Mouse (Mus musculus) CH12.LX (cell line): Measurements from ENCODE around the gene Ube2n. TPM values are rescaled to one million over a fixed set of nuclear protein-coding genes. Genes with fewer than 3 reads are reported as not detected.

Experiments used
- DNase-seq: peaks from one replicate; pipeline ENCODE4 v3.0.0-alpha.2; 2013; ENCODE audit errors: extremely low read depth
- H3K27ac ChIP-seq: 2 replicates; pipeline ENCODE4 v1.5.1; 2012; ENCODE audit warnings: low read depth, mild to moderate bottlenecking, control low read depth, moderate library complexity; ENCODE audit not compliant: insufficient read depth
- H3K27me3 ChIP-seq: replicated peaks from 2 replicates; pipeline ENCODE3; 2012; ENCODE audit warnings: inconsistent platforms
- H3K36me3 ChIP-seq, 2 experiments: replicated peaks in 1 of 2; 2 replicates each; pipeline versions ENCODE3 to v1.6.1; 2012; ENCODE audit warnings: inconsistent platforms in 1 of 2, low read length in 1 of 2, mild to moderate bottlenecking in 1 of 2, mixed read lengths in 1 of 2, moderate library complexity in 1 of 2; ENCODE audit not compliant: control insufficient read depth in 1 of 2, insufficient read depth in 1 of 2
- H3K4me1 ChIP-seq, 2 experiments: 2 replicates each; pipeline ENCODE4 v1.6.1; 2012; ENCODE audit warnings: inconsistent platforms in 1 of 2, moderate library complexity in 1 of 2; ENCODE audit not compliant: insufficient read depth in 2 of 2, control insufficient read depth in 1 of 2
- H3K4me2 ChIP-seq: 2 replicates; pipeline ENCODE4 v1.6.1; 2012; ENCODE audit warnings: low read depth, mild to moderate bottlenecking, control low read depth; ENCODE audit not compliant: poor library complexity, insufficient read depth, severe bottlenecking
- H3K4me3 ChIP-seq, 3 experiments: fragments of 150-350 bp in 1 of 3; sonication (generic) in 1 of 3; replicated peaks in 1 of 3; 2 replicates each; pipeline versions ENCODE3 to v1.5.1; 2011 to 2012; ENCODE audit warnings: low read depth in 2 of 3, low read length in 2 of 3, mild to moderate bottlenecking in 2 of 3, moderate library complexity in 2 of 3, control low read depth in 1 of 3, improper control_type of control experiment in 1 of 3, inconsistent platforms in 1 of 3, mixed read lengths in 1 of 3; ENCODE audit not compliant: poor library complexity in 1 of 3
- H3K79me2 ChIP-seq: replicated peaks from 2 replicates; pipeline ENCODE4 v1.6.1; 2012; ENCODE audit warnings: mild to moderate bottlenecking, moderate library complexity; ENCODE audit not compliant: control insufficient read depth, poor library complexity, insufficient read depth, severe bottlenecking; ENCODE audit errors: extremely low read depth
- H3K9ac ChIP-seq: 2 replicates; pipeline ENCODE4 v1.6.1; 2012; ENCODE audit warnings: low read depth, mild to moderate bottlenecking, control low read depth, moderate library complexity; ENCODE audit not compliant: insufficient read depth
- H3K9me3 ChIP-seq: replicated peaks from 2 replicates; pipeline ENCODE3; 2012; ENCODE audit warnings: low read length, inconsistent platforms, mixed read lengths
- E2F4 ChIP-seq: IDR thresholded peaks from 2 replicates; pipeline ENCODE4 v1.6.1; 2011; ENCODE audit warnings: low read depth, low read length, improper control_type of control experiment; ENCODE audit not compliant: insufficient replicate concordance
- ELF1 ChIP-seq: IDR thresholded peaks from 2 replicates; pipeline ENCODE4 v1.6.1; 2014; ENCODE audit warnings: low read depth, mild to moderate bottlenecking, inconsistent platforms, low read length, improper control_type of control experiment
- JUN ChIP-seq: IDR thresholded peaks from 2 replicates; pipeline ENCODE4 v1.6.1; 2011; ENCODE audit warnings: low read depth, mild to moderate bottlenecking, low read length, improper control_type of control experiment, moderate library complexity; ENCODE audit not compliant: insufficient read depth
- PAX5 ChIP-seq: IDR thresholded peaks from 2 replicates; pipeline ENCODE4 v1.6.1; 2012; ENCODE audit warnings: low read length, inconsistent platforms, mixed read lengths
- POLR2A ChIP-seq: IDR thresholded peaks from 2 replicates; pipeline ENCODE4 v1.6.1; 2011; ENCODE audit warnings: low read depth, mild to moderate bottlenecking, improper control_type of control experiment, low read length
- POLR2AphosphoS2 ChIP-seq: IDR thresholded peaks from 2 replicates; pipeline ENCODE4 v1.6.1; 2011; ENCODE audit warnings: low read depth, low read length, improper control_type of control experiment
- SIN3A ChIP-seq: IDR thresholded peaks from 2 replicates; pipeline ENCODE4 v1.6.1; 2012; ENCODE audit warnings: low read length, improper control_type of control experiment, inconsistent platforms
- dilution Hi-C: fragments of 300-500 bp; cut with MboI; formaldehyde crosslinking; loops from 2 replicates; pipeline ENCODE4 v1.14.3; 2020; ENCODE audit warnings: low sequenced_read_pairs; ENCODE audit not compliant: extremely low pct_unique_long_range_greater_than_20kb, extremely low pct_ligation_motif_present
- in situ Hi-C: fragments of 300-500 bp; cut with MboI; formaldehyde crosslinking; loops from 3 replicates; pipeline ENCODE4 v1.14.3; 2019; ENCODE audit warnings: low sequenced_read_pairs, low pct_ligation_motif_present, low pct_unique_long_range_greater_than_20kb, mixed read lengths
- polyA plus RNA-seq: library from polyadenylated mRNA; unstranded; fragments of >175 nt; gene quantifications from 2 replicates; pipeline ENCODE4 v1.2.1, GENCODE M21; 2012; ENCODE audit warnings: low read depth; ENCODE audit not compliant: insufficient read length
- total RNA-seq, 2 experiments: library from RNA; depleted of rRNA; stranded (reverse); fragments of 300-350 nt in 1 of 2; fragments of >200 nt in 1 of 2; gene quantifications; 2 replicates each; pipeline ENCODE4 v1.2.3; 2012 to 2014

The Ube2n gene
- total and polyA plus RNA-seq, 3 experiments = 71.9 to 265 (median 237) TPM

GRCm38 (mm10) chr10:95544651-95545050 is 29.7 kb downstream of the Ube2n start:
- no peak for TF ChIP-seq POLR2A
- peak; percentile 30; the same call in 1 of the 2 replicates for TF ChIP-seq POLR2AphosphoS2
- Histone ChIP-seq H3K9me3 (no peaks in the 10 kb centered on the region), H3K9ac (no peak overlapping the region), H3K27ac (no peak overlapping the region), H3K4me2 (no peak overlapping the region), H3K4me3 (no peak overlapping the region), H3K27me3 (no peaks in the 10 kb centered on the region), H3K4me1 (peaks cover 0 to 64% of the 10 kb centered on the region in 2 experiments; a peak in 2 of 4 replicates), H3K36me3 (peaks cover 27 to 56% of the 10 kb centered on the region in 2 experiments), H3K79me2 (peaks cover 11% of the 10 kb centered on the region)
- dilution Hi-C loops (no loop called here), in situ Hi-C loops (loop anchor here (25.0 kb wide), 1 partner anchor 543 kb away; no protein-coding TSS in a partner anchor)
- no peak for DNase-seq

GRCm38 (mm10) chr10:95545051-95545450 is 30.1 kb downstream of the Ube2n start:
- TF ChIP-seq POLR2A (peak; percentile 30; the same call in 1 of the 2 replicates), ELF1 (no peak)
- TF ChIP-seq, all 38 proteins: peak for 1
- Histone ChIP-seq H3K9ac (no peak overlapping the region), H3K36me3 (peaks cover 27 to 57% of the 10 kb centered on the region in 2 experiments), H3K4me3 (no peak overlapping the region), H3K27ac (no peak overlapping the region), H3K9me3 (no peaks in the 10 kb centered on the region), H3K79me2 (peaks cover 7% of the 10 kb centered on the region), H3K27me3 (no peaks in the 10 kb centered on the region), H3K4me1 (peaks cover 0 to 64% of the 10 kb centered on the region in 2 experiments; a peak in 2 of 4 replicates), H3K4me2 (no peak overlapping the region)
- in situ Hi-C loops = loop anchor here (25.0 kb wide), 1 partner anchor 542 kb away; no protein-coding TSS in a partner anchor
- dilution Hi-C loops = no loop called here
- DNase-seq = no peak

- no peak for DNase-seq
- Histone ChIP-seq H3K79me2 (no peaks in the 10 kb centered on the region; the same call in 1 of the 2 replicates), H3K4me1 (peaks cover 0 to 67% of the 10 kb centered on the region in 2 experiments; a peak in 2 of 4 replicates), H3K4me3 (no peak overlapping the region), H3K36me3 (peaks cover 29 to 66% of the 10 kb centered on the region in 2 experiments)
- dilution Hi-C loops (no loop called here), in situ Hi-C loops (loop anchor here (25.0 kb wide), 1 partner anchor 541 kb away; no protein-coding TSS in a partner anchor)
- no peak for TF ChIP-seq PAX5
- TF ChIP-seq SIN3A = no peak
- 0 out of 2 replicates have a peak, but pooled peaks have one; percentile 60 for TF ChIP-seq POLR2AphosphoS2
- TF ChIP-seq E2F4 = no peak
- no peak for TF ChIP-seq JUN
- TF ChIP-seq, all 38 proteins: peak for 1
- Histone ChIP-seq H3K27me3 (no peaks in the 10 kb centered on the region), H3K9me3 (no peaks in the 10 kb centered on the region), H3K9ac (no peak overlapping the region), H3K4me2 (no peak overlapping the region), H3K27ac (no peak overlapping the region)
These were observed 31.2 kb downstream of the Ube2n start for GRCm38 (mm10) chr10:95546178-95546577.
